Mouse (Mus musculus) urinary bladder, adult 2 months (tissue): Measurements from ENCODE around the gene Setd1b. TPM values are rescaled to one million over a fixed set of nuclear protein-coding genes. Genes with fewer than 3 reads are reported as not detected.
"Not testable (repeated sequence)": the region's sequence is repeated elsewhere in the genome, so short reads cannot be mapped to it uniquely, and the experiment has no call there.

ENCODE experiments used
- DNase-seq: peaks from one replicate; pipeline ENCODE4 v3.0.0; 2022; ENCODE audit warnings: low spot score
- polyA plus RNA-seq: library from polyadenylated mRNA; depleted of rRNA; stranded (reverse); fragments of >200 nt; gene quantifications from 2 replicates; pipeline ENCODE4 v1.2.3, GENCODE M21; 2012; rRNA removed

Setd1b gene
- polyA plus RNA-seq, 1 experiment: 3.1 TPM

- DNase-seq: no peak
These were observed 59.5 kb downstream of the Setd1b start for GRCm38 (mm10) chr5:123201523-123201892.

GRCm38 (mm10) chr5:123201987-123202386, 60.0 kb downstream of the Setd1b start:
- DNase-seq: no peak

- not testable (repeated sequence) for DNase-seq
These were observed 60.8 kb downstream of the Setd1b start for GRCm38 (mm10) chr5:123202771-123203170.

- not testable (repeated sequence) for DNase-seq
These were observed 61.6 kb downstream of the Setd1b start for GRCm38 (mm10) chr5:123203591-123203990.

Other genes starting within 250 kb of the Setd1b start
- gene Kdm2b, start 152.4 kb upstream of the Setd1b start, polyA plus RNA-seq: 20.5 and 28.8 TPM in 2 replicates
- 34.2 and 41.7 TPM in 2 replicates for gene Orai1, start 127.1 kb upstream of the Setd1b start, polyA plus RNA-seq
- gene Morn3, start 95.2 kb upstream of the Setd1b start, polyA plus RNA-seq: not detected in 2 replicates
- 7.5 and 14.4 TPM in 2 replicates for gene Tmem120b, start 73.8 kb upstream of the Setd1b start, polyA plus RNA-seq
- gene Rhof, start 9.5 kb upstream of the Setd1b start, polyA plus RNA-seq: 1.6 and 1.8 TPM in 2 replicates
- 24.8 and 26.7 TPM in 2 replicates for gene Psmd9, start 27.2 kb downstream of the Setd1b start, polyA plus RNA-seq
- gene Hpd, start 40.5 kb downstream of the Setd1b start, polyA plus RNA-seq: 0.27 and 0.45 TPM in 2 replicates
- 4.1 and 4.8 TPM in 2 replicates for gene Wdr66, start 109.9 kb downstream of the Setd1b start, polyA plus RNA-seq
- 10.5 and 14.8 TPM in 2 replicates for gene Bcl7a, start 201.6 kb downstream of the Setd1b start, polyA plus RNA-seq